Mouse (Mus musculus): ENCODE measurements around the gene Cdc45.

Gene Cdc45

DNA sequence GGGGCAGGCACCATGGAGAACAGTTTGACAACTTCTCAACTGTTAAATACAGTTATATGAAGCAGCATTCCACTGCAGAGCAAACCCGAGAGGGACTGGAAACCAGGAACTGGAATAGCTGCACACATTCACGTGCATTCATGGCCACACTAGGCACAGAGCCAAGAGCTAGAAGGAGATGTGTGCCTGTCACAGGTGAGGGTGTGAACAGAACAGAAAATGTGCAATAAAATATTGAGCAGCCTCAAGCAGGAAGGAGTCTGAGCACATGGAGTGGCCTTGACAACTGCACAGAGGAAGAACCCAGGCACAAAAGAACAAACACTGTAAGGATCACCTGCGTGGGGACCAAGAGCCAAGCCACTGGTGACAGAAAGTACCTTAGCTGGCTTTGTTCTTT lies 81.1 kb downstream of the Cdc45 start:
- no peak for DNase-seq (ENCODE audit: low spot score in 2 of 2)
